Mouse (Mus musculus): ENCODE measurements around the gene Ntn5. TPM values are rescaled to one million over a fixed set of nuclear protein-coding genes. Genes with fewer than 3 reads are reported as not detected.

Ntn5 gene
- total RNA-seq, 2 experiments from 2014 or later, result 0.51 to 0.62 TPM

Other genes with a start within 250 kb of the Ntn5 start
- gene Gys1, start 249.2 kb upstream of the Ntn5 start, total RNA-seq (2021), result 100 to 1,000 TPM; 167 to 213 TPM
- gene Ruvbl2, start 245.9 kb upstream of the Ntn5 start, total RNA-seq (2021), result 10 to 100 TPM; 20.3 to 23.7 TPM
- 100 to 1,000 TPM; 119 to 132 TPM for gene Ftl1, start 224.1 kb upstream of the Ntn5 start, total RNA-seq (2021)
- 10 to 100 TPM; 20.1 to 22.4 TPM for gene Bax, start 217.1 kb upstream of the Ntn5 start, total RNA-seq (2021)
- gene Tulp2, start 202.1 kb upstream of the Ntn5 start, total RNA-seq (2021), result not detected
- gene Gm45808, start 197.2 kb upstream of the Ntn5 start, total RNA-seq (2021), result 1 to 10 TPM; 6.0 to 6.2 TPM
- gene Dhdh, start 195.2 kb upstream of the Ntn5 start, total RNA-seq (2021), result 10 to 100 TPM in 1 of 2 experiments, 1 to 10 TPM in 1; 9.4 to 10.5 TPM
- gene Nucb1, start 173.6 kb upstream of the Ntn5 start, total RNA-seq (2021), result 100 to 1,000 TPM; 100 TPM
- gene Ppp1r15a, start 157.8 kb upstream of the Ntn5 start, total RNA-seq (2021), result 10 to 100 TPM; 13.1 to 18.4 TPM
- gene Plekha4, start 157.7 kb upstream of the Ntn5 start, total RNA-seq (2021), result 10 to 100 TPM in 1 of 2 experiments, 1 to 10 TPM in 1; 6.8 to 14.8 TPM
- 1 to 10 TPM; 1.7 to 2.3 TPM for gene Hsd17b14, start 129.1 kb upstream of the Ntn5 start, total RNA-seq (2021)
- 10 to 100 TPM; 37.2 to 37.8 TPM for gene Bcat2, start 113.9 kb upstream of the Ntn5 start, total RNA-seq (2021)
- not detected for gene Fgf21, start 68.5 kb upstream of the Ntn5 start, total RNA-seq (2021)
- gene Fut1, start 66.7 kb upstream of the Ntn5 start, total RNA-seq (2021), result under 1 TPM in 1 of 2 experiments, not detected in 1; 0.11 TPM
- under 1 TPM; 0.12 to 0.18 TPM for gene Izumo1, start 62.2 kb upstream of the Ntn5 start, total RNA-seq (2021)
- 10 to 100 TPM; 14.1 to 16.1 TPM for gene Rasip1, start 56.5 kb upstream of the Ntn5 start, total RNA-seq (2021)
- gene Mamstr, start 44.0 kb upstream of the Ntn5 start, total RNA-seq (2021), result 10 to 100 TPM; 60.3 to 85.3 TPM
- under 1 TPM; 0.58 to 0.66 TPM for gene Fut2, start 17.6 kb upstream of the Ntn5 start, total RNA-seq (2021)
- gene Sec1, start 10.4 kb downstream of the Ntn5 start, total RNA-seq (2021), result under 1 TPM; 0.18 to 0.31 TPM
- gene Car11, start 15.8 kb downstream of the Ntn5 start, total RNA-seq (2021), result 1 to 10 TPM; 4.5 to 4.6 TPM
- gene Dbp, start 21.1 kb downstream of the Ntn5 start, total RNA-seq (2021), result 10 to 100 TPM; 20.6 to 32.8 TPM
- gene Rpl18, start 31.4 kb downstream of the Ntn5 start, total RNA-seq (2021), result 100 to 1,000 TPM; 607 to 662 TPM
- 10 to 100 TPM; 12.0 to 13.2 TPM for gene Sphk2, start 34.0 kb downstream of the Ntn5 start, total RNA-seq (2021)
- under 1 TPM; 0.16 TPM for gene Fam83e, start 37.2 kb downstream of the Ntn5 start, total RNA-seq (2021)
- gene Spaca4, start 41.8 kb downstream of the Ntn5 start, total RNA-seq (2021), result not detected
- under 1 TPM; 0.11 to 0.39 TPM for gene Lmtk3, start 99.7 kb downstream of the Ntn5 start, total RNA-seq (2021)
- gene Sult2b1, start 100.6 kb downstream of the Ntn5 start, total RNA-seq (2021), result not detected
- 10 to 100 TPM; 34.6 to 35.8 TPM for gene Cyth2, start 130.6 kb downstream of the Ntn5 start, total RNA-seq (2021)
- gene Kcnj14, start 140.8 kb downstream of the Ntn5 start, total RNA-seq (2021), result under 1 TPM; 0.16 to 0.18 TPM
- 10 to 100 TPM; 10.5 to 16.5 TPM for gene Grwd1, start 146.9 kb downstream of the Ntn5 start, total RNA-seq (2021)
- 10 to 100 TPM; 64.2 to 68.5 TPM for gene Kdelr1, start 188.8 kb downstream of the Ntn5 start, total RNA-seq (2021)
- under 1 TPM; 0.44 to 0.64 TPM for gene Grin2d, start 194.4 kb downstream of the Ntn5 start, total RNA-seq (2021)
- under 1 TPM in 1 of 2 experiments, not detected in 1; 0.24 TPM for gene Syngr4, start 212.7 kb downstream of the Ntn5 start, total RNA-seq (2021)
- gene Tmem143, start 212.9 kb downstream of the Ntn5 start, total RNA-seq (2021), result 10 to 100 TPM; 49.2 to 61.0 TPM
- 10 to 100 TPM; 21.5 to 31.1 TPM for gene Emp3, start 237.4 kb downstream of the Ntn5 start, total RNA-seq (2021)
- under 1 TPM; 0.39 to 0.78 TPM for gene Ccdc114, start 240.1 kb downstream of the Ntn5 start, total RNA-seq (2021)

All from gastrocnemius, postnatal 14 days (tissue).